Mouse (Mus musculus) CD4-positive helper T cell, adult 2 months (primary cell): Measurements from ENCODE around the gene Celf2.
"Not testable (repeated sequence)": the region's sequence is repeated elsewhere in the genome, so short reads cannot be mapped to it uniquely, and the experiment has no call there.

Experiments
- DNase-seq: peaks from one replicate; pipeline ENCODE4 v3.0.0-alpha.2; 2012; ENCODE audit warnings: low read depth, missing footprints, low spot score

Celf2 gene

DNA sequence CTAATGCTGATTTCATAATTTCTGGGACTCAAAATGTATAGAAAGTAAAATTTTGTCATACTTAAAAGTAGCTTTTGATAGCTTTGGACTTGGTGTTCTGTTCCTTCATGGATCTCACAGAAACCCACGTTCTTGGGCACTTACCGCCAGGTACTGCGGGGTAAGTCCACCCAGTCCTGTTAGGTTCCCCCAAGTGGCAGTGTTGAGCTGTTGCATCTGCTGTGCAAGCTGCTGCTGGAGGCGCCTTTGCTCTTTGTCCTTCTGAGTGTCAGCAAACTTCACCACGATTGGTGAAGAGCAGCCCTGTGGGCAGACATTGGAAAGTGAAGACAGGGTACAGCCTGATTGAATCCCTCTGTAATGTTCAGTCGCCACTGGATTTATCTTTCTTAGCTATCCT is 905.5 kb downstream of the Celf2 start:
- DNase-seq = no peak

DNA sequence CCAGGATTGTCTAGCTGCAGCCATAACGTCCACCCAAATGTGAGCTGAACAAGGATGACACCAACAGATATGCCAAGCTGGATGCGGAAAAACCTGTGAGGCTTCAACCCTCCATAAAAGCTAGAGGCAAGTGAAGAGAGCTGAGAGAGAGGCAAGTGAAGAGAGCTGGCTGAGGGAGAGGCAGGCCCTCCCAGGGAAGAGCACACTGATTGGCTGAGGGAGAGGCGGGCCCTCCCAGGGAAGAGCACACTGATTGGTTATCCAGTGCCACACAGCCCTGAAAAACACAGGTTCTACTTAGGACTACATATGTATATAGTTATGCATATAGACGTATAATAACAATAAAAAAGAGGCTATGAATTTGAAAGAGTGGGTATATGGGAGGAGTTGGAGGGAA is 907.2 kb downstream of the Celf2 start:
- no peak for DNase-seq

DNA sequence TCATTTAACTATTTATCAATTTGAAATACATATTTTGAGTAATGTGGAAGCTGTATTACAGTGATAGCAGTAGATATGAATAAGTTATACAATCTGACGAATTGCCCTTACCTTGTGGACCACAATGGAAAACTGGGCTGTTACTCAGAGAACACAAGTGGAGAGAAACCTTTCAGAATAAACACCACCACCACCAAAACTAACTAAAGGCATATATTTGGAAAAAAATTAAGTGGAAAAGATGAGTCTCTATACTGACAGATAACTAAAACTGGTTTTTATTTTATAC is 910.5 kb downstream of the Celf2 start:
- DNase-seq = no peak

DNA sequence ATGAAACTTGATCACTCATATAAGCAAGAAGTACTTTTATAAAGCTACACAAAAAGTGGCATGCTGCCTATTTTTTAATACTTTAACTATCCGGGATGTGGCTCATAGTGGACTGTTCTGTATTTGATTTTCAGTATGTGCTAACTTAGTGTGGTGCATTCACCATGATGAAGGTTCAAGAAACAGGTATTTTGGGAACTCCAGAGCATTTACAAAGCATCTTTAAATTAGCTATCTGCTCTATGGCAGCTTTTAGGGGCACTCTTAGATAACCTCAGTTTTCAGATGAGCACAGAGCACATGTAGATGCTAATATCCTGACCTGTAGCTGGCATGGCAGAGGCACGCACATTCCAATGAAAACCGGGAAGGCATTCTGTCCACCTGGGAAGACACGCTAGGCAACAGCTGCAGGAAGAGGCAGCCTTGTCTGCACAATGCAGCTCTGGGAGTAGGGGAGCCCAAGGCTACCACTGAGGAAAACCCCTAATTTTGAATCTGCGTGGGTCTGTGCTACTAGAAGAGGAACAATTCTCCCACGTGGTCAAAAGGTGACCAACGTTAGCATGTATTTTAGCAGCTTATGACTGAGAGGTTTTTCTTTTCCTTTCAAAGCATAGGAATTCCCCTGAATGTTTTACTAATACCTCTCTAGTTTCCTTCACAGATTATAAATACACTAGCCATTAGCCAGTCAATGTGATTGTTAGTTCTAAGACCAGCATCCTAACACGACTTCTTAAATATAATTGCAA is 911.1 kb downstream of the Celf2 start:
- peak; percentile 44 for DNase-seq

DNA sequence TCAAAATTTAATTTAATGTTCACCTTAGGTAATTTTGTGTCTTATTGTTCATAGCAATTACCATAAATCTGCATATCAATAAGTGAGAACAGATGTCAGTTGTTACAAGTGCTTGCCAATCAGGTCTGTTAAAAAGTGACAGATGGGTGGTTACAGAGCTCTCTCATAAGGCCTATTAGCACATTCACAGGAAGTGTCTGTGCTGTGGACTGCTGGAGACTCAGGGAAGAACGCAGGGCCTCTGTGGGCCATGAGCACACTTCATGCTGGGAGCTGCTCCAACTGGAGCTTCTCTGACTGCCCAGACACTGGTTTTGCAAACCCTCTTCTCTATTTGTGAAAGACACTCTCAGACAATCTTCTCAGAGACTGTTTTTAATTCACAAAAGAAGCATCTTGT is 914.6 kb downstream of the Celf2 start:
- no peak for DNase-seq

DNA sequence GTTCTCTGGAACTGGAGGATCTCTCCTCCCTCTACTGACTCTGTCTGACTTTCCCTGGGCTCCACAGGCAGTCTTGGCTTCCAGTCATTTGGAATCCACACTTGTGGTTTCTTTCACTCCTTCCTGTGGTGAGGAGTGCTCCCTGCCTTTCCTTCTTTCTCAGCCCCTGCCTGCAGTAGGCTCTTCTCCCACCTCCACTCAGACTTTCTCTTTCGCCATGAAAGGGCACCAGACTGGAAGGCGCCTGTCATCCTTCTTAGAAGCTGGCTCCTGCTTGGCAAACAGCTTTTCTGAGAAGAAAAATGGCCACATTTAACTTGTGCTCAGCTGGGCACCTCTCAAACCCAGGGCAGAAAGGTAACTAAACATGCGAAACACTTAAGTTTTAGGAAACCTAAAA is 915.2 kb downstream of the Celf2 start:
- no peak for DNase-seq

DNA sequence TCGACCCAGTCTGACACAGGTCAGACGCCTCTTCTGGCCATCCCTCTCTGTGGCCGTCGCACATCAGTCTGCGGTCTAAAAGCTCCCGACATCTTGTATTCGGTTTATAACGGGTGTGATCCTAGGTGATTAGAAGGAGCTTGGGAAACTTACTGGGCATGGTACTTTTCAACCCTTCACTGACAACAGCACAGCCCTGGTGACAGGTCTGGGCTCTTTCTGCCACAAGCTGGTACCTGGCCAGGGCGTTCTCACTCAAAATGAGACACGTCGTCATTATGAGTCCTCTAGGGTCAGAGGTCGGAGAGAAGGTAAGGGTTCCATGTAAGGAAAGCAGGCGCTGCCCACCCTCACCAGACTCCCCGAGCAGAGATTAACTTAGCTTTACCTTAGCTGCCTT is 915.6 kb downstream of the Celf2 start:
- no peak for DNase-seq

DNA sequence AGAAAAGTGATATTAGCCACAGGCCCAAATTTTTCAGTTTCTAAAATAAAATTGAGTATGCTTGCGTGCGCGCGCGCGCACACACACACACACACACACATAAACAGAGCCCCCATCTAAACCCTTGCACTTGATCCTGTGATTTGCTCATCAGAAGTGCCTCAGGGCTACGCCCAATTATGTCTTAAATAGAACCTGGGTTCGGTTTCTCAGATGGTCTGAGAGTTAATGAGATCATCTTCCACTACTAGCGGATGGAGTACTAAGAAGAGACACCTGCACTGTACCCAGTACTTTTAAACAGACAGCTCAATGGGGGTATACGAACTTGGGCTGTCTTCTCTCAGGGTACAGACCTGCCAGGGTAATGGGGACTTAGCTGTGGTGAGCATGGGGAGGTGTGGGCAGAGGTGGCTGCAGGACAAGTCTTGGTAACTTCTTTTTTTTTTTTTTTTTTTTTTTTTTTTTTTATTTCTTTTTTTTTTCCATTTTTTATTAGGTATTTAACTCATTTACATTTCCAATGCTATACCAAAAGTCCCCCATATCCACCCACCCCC is 923.2 kb downstream of the Celf2 start:
- no peak for DNase-seq

DNA sequence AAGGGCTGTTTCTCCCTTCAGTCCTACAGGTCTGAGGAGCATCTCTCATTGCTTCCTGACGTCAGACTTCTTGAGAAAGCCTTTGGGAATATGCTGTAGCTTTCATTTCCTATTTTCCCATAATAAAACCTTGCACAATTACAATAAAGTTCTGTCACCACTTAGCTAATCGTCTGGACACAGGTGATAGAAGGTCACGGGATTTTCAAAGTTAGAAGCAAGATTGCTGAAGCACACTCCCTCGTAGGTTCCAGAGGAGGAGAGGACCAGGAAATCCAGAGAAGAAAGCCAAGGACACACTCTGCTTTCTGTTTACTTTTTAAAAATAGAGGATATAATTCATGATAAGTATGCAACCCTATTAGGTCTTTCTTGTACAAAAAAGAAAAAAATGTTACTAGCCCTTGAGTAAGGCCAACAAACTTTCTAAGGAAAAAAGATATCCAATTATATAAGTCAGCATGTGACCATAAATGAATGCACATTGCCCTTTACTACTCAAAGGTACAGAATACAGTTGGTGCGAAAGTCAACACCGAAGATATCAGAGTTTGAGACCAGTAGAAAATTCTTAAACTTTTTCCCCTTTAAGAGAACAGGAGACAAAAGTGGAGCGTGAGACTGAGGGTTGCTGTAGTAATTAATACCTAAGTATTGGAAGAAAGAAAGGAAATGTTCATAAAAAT is 924.2 kb downstream of the Celf2 start:
- no peak for DNase-seq

DNA sequence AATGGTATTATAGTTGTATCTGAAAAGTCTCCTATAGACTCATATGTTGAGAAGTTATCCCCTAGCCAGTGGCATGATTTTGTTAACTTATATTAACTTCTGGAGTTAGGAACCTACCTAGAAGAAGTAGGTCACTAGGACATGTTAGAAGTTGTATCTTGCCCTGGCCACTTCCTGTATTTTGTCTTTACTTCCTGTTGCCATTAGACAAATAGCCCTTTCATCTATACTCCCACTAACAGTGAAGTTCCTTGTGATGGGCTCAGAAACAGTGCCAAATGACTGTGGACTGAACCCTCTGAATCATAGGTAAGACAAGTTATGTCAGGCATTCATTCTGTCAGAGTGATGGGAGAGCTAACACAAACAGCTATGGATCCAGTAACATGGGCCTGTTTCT is 926.7 kb downstream of the Celf2 start:
- no peak for DNase-seq

DNA sequence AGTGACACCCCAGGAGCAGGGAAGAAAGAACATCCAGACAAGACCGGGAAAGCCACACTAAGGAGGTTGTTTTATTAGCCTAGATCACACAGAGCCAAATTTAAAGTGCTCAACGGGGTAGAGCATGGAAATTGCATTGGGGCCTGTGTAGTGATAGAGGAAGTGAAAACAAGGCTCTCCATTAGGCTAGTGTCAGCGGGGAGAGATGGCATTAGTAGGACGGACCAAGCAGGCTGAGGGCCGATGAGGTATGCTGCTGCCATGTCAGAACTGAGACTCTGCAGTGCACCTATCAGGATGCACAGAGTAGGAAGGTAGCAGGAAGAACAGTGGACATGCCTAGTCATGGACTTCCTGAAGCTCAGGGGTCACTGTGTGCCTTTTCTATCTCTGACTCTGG is 929.3 kb downstream of the Celf2 start:
- no peak for DNase-seq

DNA sequence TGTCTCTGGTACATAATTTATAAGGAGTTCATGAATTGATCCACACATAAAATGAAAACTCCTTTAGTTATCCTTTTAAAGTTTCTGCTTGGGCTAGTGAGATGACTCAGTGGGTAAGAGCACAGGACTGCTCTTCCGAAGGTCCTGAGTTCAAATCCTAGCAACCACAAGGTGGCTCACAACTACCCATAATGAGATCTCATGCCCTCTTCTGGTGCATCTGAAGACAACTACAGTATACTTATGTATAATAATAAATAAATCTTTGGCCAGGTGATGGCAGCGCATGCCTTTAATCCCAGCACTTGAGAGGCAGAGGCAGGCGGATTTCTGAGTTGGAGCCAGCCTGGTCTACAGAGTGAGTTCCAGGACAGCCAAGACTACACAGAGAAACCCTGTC is 934.0 kb downstream of the Celf2 start:
- not testable (repeated sequence) for DNase-seq

DNA sequence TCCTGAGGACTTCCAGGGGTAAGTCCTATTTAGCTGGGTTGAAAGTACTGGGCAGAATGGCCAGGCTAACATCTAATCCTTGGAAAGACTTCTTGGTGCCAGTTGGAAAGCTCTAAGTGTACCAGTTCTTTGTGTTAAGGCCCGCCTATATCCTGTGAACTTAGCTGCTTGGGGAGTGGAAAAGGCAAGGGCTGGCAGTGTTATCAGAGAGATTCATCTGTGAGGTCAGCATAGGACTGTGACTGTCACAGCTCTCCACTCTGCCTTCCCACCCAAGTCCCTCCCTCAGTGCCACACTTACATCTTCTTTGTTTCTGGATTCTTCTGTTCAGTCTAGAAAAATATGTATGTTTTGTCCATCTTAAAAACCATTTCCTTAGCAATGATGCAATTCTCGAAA is 935.7 kb downstream of the Celf2 start:
- no peak for DNase-seq

DNA sequence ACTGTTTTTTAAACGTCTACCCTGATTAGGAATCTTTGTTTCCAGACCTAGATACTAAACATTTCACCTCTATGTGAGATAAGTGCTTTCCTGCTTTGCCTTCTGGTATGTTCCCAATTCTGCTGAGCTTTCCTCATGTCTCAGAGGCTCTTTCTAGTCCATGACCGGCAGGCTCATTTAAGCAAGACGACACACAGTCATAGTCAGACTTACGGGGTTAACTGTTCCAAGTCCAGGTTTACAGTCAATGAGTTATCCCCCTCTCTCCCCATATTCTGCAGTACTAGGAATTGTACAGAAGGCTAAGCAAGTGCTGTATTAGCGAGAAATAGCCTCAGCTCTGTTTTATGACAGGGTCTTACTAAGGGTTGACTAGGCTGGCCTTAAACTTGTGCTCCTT is 936.4 kb downstream of the Celf2 start:
- DNase-seq = no peak

DNA sequence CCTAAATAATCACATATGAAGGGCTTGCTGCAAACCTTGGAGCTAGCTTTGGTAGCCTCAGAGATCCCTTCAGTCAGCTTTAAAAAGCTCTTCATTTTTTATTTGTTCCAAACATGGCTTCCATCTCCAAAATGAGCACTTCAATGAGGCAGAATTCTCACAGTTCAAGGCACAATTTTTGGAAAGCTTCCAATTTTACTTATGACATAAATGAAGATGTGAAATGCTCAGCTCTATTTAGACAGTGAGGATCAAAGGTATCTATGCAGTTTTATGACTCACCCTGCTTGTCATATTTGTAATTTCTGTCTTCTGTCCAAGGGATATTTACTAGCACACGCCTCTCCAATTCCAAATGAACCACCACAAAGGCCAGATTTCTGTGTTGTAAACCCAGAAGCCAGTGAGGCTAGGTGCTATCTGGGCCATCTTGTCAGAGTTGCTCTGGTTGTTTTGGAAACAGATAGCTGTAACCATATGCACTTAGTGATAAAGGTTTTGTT is 940.3 kb downstream of the Celf2 start:
- DNase-seq = peak; percentile 27

DNA sequence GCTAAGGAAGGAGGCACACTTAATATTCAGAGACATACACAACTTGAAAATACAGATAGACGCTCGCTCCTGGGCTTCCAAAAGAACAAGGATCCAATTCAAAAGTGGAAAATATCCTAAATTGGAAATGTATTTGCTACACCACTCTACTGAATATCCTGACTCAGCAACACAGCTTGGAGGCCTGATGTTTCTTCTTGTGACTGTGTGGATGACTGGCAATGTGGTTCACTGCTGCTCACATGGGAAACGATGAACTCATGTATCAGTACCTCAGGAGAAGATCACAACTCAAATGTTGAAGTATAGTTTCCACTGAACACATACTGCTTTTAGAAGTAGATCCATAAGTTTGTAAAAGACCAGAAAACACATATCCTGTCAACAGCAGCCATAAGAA is 944.2 kb downstream of the Celf2 start:
- no peak for DNase-seq

DNA sequence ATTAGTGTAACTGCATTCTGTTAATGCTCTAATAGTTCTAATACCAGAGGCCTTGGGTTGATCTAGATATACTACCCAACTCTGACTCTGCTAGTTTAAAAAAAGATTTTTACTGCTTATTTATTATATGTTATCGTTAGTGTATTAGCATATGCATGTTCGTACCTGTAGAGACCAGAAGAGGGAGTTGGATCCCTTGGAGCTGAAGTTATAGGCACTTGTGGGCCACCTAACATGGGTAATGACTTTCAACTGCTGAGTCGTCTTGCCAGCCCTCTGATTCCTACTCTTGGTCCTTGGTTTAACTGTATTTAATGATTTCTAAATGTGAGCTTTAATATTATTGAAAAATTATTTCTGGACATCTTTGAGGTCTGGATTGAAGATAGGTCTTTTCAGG is 948.0 kb downstream of the Celf2 start:
- DNase-seq = no peak

DNA sequence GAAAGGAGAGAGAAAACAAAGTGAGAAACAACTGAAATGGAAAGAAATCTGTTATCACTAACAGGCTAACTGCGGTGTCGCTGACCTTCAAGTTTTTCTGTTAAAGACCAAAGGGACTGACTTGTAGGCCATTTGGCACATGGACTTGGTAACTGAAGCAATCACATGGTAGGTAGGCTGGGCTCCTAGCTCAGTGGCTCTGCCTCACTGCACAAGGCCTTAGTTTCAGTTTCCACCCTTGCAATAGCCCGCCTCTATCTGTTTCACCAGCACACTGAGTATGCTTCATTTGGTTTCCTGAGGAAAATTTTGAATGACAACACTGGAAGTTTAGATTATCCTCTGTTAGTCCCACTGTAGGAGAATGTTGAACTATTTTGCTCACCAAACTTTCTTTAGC is 948.6 kb downstream of the Celf2 start:
- no peak for DNase-seq

DNA sequence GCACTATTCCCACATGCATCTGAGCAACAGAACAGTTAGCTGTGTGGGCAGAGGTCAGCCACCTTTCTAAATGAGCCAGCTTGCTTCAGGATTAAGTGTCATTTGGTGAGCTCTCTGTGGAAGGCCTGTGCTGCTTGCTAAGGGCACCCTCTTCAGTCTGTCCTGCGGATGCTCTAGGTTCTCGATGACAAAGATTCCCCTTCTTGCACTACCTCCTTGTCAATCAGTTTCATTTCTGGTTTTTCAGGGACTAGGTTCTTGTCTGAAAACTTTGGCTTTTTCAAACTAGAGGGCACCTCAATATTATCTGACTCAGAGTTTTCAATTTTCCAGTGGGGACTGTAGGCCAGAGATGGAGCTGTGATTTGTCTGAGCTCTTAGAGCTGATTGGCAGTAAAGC is 949.8 kb downstream of the Celf2 start:
- no peak for DNase-seq

DNA sequence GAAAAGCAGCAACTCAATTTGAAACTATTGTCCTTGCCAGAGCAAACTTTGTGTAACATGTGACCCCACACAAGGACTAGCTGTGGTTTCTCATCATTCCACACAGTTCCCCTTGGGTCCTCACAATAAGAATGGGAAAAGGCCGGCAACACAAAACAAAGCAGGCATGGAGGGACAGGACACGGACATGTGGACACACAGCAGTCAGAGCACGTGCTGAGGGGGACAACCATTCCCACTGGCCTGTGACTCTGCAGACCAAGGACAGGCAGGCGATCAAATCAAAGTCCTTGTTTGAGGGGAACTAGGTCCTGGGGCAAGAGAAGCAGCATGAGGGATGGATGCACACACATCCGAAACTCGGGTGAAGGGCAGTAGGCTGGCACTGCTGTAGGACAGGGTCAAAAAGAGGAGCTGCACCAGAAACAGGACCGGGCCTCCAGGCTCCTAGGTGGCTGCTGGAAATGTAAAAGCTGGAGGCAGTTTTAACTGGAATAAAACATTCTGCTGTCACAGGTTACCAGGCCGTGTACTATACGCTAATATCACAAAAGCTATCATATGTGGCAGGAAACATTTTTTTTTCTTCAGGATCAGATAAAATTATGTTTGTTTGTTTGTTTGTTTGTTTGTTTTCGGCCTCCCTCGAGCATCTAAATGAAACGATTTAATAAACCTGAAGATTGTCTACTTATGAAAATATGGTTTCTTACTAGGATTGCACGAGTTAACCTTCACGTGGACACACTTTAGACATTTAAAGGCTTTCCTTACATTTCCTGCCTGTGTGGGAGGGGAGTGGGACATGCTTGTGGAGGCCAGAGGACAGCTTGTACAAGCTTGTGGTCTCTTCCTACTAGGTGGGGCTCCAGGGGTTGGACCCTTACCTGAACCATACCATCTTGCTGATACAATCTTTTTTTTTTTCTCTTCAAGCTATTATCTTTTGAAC is 950.8 kb downstream of the Celf2 start:
- DNase-seq = no peak

DNA sequence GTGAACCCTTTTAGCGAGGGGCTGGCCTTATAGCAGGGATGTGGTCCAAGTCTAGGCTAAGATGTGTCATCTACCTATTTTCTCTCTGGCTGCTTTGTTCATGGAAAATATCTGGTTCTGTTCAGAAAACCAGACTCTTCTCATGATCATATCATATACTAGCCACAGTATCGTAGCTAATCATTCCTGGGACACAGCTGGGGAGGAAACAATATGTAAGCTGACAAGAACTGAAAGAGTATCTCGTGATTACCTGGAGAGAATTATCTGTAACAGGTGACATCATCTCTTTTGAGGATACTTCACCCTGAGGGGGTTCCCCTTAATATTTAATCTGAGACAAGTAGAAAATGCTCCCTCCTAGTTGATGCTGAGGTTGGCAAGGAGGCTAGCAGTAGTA is 951.6 kb downstream of the Celf2 start:
- DNase-seq = peak; percentile 33

DNA sequence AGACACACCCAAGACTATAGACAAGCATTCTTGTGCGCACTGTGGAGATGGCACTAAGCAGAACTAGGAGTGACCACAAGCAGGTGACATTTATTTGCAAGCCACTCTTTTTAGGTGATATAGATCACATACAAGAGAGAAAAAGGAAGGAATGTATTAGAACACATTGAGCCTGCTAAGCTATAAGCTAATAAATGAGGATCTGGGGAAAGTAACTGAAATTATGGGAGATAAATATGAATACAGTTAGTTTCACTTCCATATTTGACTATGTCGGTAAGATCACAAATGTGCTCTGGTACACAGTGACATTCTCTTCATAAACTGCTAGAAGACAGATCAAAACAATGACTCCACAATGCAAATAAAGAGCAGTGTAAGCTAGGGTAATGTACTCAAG is 952.5 kb downstream of the Celf2 start:
- DNase-seq = no peak
